Mouse (Mus musculus) spleen, postnatal 10 days (tissue): Measurements from ENCODE around the gene Tfr2.

Experiments
- DNase-seq, 2 experiments: peaks; one replicate each; pipeline ENCODE4 v3.0.0; 2021 to 2022; ENCODE audit warnings: low spot score in 2 of 2

Gene Tfr2

DNA sequence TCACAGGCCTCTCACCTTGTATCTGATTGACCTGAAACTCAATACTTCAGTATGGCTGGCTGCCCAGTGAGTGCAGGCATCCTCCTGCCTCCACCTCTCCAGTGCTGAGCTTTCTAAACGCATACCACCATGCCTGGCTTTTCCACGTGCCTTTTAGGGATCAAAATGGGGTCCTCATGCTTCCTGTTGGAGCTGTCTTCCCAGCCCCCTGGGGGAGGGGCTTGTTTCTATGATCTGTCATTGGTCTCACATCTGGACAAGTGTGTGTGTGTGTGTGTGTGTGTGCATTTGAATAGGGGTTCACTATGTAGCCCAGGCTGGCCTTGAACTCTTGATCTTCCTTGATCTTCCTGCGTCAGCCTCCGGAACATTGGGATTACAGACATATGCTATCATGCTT is 32.2 kb upstream of the Tfr2 start:
- DNase-seq = no peak

GRCm38 (mm10) chr5:137539291-137539801 is 30.3 kb upstream of the Tfr2 start:
- no peak for DNase-seq

- no peak for DNase-seq
Measured at GRCm38 (mm10) chr5:137540991-137541390, 28.6 kb upstream of the Tfr2 start.

DNA sequence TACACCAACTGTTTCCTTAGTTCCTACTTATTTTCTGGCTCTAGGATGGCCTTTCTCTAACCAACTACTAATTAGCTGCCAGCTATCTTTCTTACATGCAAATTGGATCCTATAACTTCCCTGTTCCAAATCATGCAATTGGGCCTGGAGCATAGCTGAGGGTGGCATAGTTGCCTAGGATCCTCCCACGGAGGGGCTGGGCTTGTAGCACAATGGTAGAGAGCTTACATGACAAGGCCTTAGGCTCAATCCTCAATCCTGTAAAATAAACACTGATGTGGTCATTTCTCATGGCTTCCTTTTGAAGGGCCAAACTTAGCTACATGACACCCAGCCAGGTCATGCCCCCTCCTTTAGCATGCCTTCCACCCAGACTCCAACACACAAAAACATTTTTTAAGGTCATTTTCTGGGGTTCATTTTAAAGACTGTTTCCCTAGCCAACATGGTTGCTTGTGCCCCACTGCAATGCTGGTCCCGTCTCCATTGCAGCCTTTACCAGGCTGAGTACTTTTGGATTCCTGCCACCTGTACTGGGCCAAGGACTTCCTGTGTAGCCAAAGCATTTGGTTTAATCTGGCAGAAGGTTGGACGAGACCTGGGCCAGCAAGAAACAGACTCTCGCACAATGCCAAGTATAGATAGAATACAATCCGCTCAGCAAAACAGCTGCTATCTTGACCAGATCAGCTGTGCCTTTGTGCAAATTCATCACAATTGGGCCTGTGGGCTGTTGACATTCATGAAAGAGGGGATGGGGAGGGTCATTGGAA is 27.7 kb upstream of the Tfr2 start:
- DNase-seq = no peak

GRCm38 (mm10) chr5:137544926-137545325 is 24.7 kb upstream of the Tfr2 start:
- no peak for DNase-seq

DNA sequence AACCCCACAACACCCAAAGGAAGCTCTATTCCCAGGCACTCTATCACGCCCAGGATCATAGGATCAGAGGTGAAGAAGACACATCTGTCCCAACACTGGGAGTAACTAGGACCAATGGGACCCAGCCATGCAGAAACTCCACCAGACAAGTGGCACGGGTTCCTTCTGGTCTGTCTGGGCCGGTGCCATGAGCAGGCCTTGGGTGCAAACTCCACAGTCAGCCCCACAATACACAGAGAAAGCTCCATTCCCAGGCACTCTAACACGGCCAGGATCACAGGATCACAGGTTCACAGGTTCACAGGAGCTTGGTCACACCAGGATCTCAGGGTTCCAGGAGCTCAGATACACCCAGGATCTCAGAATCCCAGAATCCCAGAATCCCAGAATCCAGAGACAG is 24.0 kb upstream of the Tfr2 start:
- no peak for DNase-seq

DNA sequence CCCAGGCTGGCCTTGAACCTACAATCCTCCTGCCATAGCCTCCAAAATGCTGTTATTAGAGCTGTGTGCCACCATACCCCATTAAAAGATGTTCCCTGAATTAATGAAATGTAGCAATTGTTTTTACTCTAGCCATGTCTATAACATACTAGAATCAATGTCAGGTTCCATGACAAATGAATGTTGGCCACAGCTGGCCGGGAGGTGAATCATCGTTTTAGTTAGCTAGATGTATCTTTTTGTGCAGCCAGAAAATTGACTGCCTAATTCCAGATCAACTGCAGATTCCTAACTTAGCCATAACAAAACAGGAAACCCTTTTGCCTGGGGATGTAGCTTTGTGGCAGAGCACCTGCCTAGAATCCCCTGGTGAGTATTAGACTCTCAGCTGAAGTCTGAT is 19.8 kb upstream of the Tfr2 start:
- no peak for DNase-seq

DNA sequence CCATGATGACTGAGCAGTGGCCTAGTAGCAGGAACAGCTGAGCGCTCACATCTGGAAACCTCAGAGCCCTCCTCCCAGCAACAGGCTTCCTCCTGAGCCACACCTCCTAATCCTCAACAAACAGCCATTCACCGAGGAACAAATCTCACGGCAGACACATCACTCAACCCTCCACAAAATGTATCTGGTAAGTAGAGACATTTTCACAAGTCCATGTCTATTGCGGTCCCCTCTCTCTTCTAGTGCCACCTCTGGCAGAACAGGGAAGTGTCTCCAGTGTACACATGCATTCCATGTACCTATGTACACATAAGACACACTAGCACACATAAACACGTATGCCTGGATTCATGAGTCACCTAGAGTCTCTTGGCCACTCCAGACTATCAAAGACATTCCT is 18.5 kb upstream of the Tfr2 start:
- peak in 1 of 2 experiments; percentile 53 for DNase-seq

GRCm38 (mm10) chr5:137553000-137553399 is 16.6 kb upstream of the Tfr2 start:
- DNase-seq = no peak

- DNase-seq = peak; percentile 59 to 74
Measured at GRCm38 (mm10) chr5:137553411-137553837, 16.2 kb upstream of the Tfr2 start, which contains the start of gene Actl6b. Gene Actl6b (plus strand): TSS chr5:137553517.

DNA sequence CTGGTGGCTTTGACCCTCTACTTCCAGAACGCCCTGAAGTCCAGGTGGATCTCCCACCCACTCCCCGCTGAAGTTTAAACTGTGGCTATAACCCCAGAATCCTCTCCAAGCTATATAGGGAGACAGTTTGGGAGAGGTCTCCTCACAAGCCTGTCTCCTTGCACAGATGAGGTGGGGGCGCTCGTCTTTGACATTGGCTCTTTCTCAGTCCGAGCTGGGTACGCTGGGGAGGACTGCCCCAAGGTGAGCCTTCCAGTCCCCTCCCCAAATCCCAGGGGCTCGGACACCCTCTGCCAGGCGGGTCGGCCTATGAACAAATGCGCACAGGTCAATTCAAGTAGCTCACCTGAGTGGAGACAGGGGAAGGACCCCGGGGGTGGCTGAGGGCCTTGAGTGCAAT is 15.7 kb upstream of the Tfr2 start:
- no peak for DNase-seq

- no peak for DNase-seq
Measured at GRCm38 (mm10) chr5:137561556-137561955, 8.1 kb upstream of the Tfr2 start.

GRCm38 (mm10) chr5:137562965-137563364 is 6.7 kb upstream of the Tfr2 start:
- no peak for DNase-seq

- no peak for DNase-seq
Measured at GRCm38 (mm10) chr5:137565744-137566143, 3.9 kb upstream of the Tfr2 start.

DNA sequence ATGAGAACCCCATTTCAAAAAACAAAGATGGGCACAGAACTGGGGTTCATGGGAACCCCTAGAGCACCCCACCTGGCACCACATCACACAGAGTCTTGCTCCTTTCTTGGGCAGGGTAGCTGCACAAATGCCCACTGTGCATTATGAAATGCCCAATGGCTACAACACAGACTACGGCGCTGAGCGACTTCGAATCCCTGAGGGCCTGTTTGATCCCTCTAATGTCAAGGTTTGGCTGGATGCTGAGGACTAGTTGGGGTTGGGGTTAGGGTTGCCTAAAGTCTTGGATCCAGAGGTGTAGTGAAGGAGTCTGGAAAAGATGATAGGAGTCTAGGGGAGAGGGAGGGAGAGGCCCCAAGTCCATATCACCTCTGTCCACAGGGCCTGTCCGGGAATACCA is 3.2 kb upstream of the Tfr2 start:
- no peak for DNase-seq

GRCm38 (mm10) chr5:137568223-137568798 is 1.3 kb upstream of the Tfr2 start:
- DNase-seq = no peak

DNA sequence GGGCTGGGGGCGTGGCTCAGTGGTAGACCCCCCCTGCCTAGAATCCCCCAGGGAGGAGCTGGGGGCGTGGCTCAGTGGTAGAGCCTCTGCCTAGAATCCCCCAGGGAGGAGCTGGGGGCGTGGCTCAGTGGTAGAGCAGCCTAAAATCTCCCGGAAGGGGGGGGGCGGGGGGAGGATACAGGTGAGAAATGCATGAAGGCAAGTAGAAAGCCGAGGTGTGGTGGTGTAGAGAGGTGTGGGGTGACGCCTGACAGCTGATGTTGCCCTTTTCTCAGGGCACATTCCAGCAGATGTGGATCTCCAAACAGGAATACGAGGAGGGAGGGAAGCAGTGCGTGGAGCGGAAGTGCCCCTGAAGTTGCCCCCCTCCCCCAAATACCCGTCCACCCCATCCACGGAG is 609 bp upstream of the Tfr2 start:
- DNase-seq = peak in 1 of 2 experiments; percentile 32

- DNase-seq = peak in 1 of 2 experiments; percentile 32
Measured at GRCm38 (mm10) chr5:137570181-137570580, 541 bp downstream of the Tfr2 start.

GRCm38 (mm10) chr5:137570691-137571586 is 1.3 kb downstream of the Tfr2 start:
- DNase-seq = peak; percentile 70 to 73

DNA sequence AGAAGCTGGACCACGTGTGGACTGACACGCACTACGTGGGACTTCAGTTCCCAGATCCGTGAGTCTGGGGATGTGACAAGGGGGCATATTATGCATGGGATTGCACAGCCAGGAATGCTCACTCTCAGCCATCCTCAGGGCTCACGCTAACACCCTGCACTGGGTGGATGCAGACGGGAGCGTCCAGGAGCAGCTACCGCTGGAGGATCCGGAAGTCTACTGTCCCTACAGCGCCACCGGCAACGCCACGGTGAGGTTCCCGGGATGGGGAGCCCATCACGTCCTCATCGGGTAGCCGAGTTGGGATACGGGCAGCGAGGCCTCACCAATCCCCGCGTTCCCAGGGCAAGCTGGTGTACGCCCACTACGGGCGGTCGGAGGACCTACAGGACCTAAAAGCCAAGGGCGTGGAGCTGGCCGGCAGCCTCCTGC is 4.8 kb downstream of the Tfr2 start:
- peak in 1 of 2 experiments; percentile 27 for DNase-seq

GRCm38 (mm10) chr5:137580246-137580645 is 10.6 kb downstream of the Tfr2 start:
- DNase-seq = no peak

DNA sequence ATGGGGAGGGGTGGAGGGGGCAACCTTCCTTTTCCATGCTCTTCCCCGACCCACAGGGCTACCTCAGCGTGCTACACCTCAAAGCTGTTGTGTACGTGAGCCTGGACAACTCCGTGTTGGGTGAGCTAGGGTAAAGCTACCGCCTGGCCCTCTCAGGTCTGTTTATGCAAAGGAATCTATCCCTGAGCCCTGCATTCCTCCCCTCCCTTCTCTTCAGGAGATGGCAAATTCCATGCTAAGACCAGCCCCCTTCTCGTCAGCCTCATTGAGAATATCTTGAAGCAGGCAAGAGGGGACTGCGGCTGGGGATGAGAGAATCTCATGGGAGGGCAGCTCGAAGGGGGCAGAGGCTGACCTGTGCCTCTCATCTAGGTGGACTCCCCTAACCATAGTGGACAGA is 13.1 kb downstream of the Tfr2 start:
- no peak for DNase-seq
